In the genomic region with DNA sequence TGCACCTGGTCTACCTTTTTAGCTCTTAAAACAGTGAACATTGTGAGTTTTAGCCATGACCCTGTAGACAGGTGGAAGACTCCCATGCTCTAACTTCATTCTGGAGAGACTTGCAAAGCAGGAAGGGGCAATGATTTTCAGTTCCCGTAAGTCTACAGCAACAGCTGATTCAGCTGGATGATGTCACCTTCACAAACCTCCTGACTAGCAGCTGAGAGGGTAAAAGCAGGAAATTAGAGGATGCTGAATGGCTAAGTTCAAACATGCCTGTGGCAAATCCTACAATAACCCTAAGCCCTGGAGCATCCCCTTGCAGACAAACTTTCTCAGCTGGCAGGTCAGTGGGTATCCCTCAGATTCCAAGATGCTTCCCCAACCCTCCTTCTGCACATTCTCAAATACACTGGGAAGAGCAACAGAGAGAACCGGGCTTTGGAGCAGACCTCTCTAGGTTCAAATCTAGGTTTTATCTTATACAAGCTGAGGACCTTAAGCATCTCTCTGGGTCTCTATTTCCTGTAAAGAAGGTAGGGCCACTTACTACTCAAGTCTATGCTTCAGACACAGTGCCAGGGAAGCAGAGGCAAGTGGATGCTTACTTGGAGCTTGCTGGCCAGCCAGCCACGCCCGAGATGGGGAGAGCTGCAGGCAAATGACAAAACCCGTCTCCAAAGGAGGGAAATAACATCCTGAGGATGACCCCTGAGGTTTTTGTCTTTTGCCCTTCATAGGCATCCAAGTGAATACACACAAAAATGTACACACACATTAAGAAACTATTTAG, we compare ENCODE assay signal across 9 mouse cellular contexts. TPM values are rescaled to one million over a fixed set of nuclear protein-coding genes. Genes with fewer than 3 reads are reported as not detected.
A peak's percentile ranks its signal among the peaks of the same experiment; 100 is the strongest.
DNase-seq lines count a peak whose midpoint lies in the region; ATAC-seq and TF ChIP-seq lines count a peak whose summit lies in the region.
"Had no signal": no experiment of that assay in that cellular context is flagged by ENCODE, and none has a peak within 500 bp of the region (broad histone marks: within the 10 kb centered on the region; RNA-seq: fewer than 3 reads in every experiment).

No protein-coding gene starts in this region.

- H3K9ac ChIP-seq in heart, embryonic 11.5 days (ENCODE audit: low read depth, low read length), result 0 out of 2 replicates have a peak overlapping the region, but pooled peaks have one; percentile 10
- peak overlapping the region; percentile 64 for H3K9ac ChIP-seq in liver, embryonic 12.5 days
- H3K9ac ChIP-seq: midbrain, embryonic 13.5 days had no signal

- 58% methylated on average over 5 of the region's 5 CpGs for WGBS in heart, embryonic 11.5 days (ENCODE audit: insufficient replicate concordance)
- WGBS in bone marrow, adult 2 months, result 67% methylated on average over 5 of the region's 5 CpGs
- 65% methylated on average over 5 of the region's 5 CpGs for WGBS in liver, embryonic 12.5 days (ENCODE audit: insufficient replicate concordance)

- no peak overlapping the region; the same call in 1 of the 2 replicates for H3K4me2 ChIP-seq in heart, embryonic 11.5 days
- H3K4me2 ChIP-seq in liver, embryonic 12.5 days, result peak overlapping the region; percentile 64
- H3K4me2 ChIP-seq: midbrain, embryonic 13.5 days had no signal

- H3K27me3 ChIP-seq in heart, embryonic 11.5 days (ENCODE audit: control insufficient read depth, insufficient read depth, low read length), result no peaks in the 10 kb centered on the region
- no peaks in the 10 kb centered on the region for H3K27me3 ChIP-seq in liver, embryonic 12.5 days (replicated peaks)
- H3K27me3 ChIP-seq: midbrain, embryonic 13.5 days had no signal

- DNase-seq in heart, postnatal 4 days, result no peak
- DNase-seq in B cell, adult 2 months, result peak; percentile 41 to 45
- DNase-seq in gastrocnemius, postnatal 10 days, result no peak
- DNase-seq in layer of hippocampus, postnatal 36 days, result no peak

- H3K4me1 ChIP-seq in heart, embryonic 11.5 days (ENCODE audit: control insufficient read depth, insufficient read depth, low read length), result peaks cover 47% of the 10 kb centered on the region
- peaks cover 11% of the 10 kb centered on the region for H3K4me1 ChIP-seq in bone marrow, adult 2 months (ENCODE audit: control insufficient read depth, insufficient read depth, low read length)
- peaks cover 97% of the 10 kb centered on the region for H3K4me1 ChIP-seq in liver, embryonic 12.5 days

- ATAC-seq in heart, embryonic 11.5 days (replicated peaks; ENCODE audit: insufficient number of reproducible peaks, low FRiP score, low TSS enrichment), result no peak
- ATAC-seq in liver, embryonic 12.5 days, result no peak
- no peak for ATAC-seq in megakaryocyte progenitor cell, adult 5-6 weeks (replicated peaks; ENCODE audit: poor library complexity)
- ATAC-seq: midbrain, embryonic 13.5 days had no signal

- peak overlapping the region; percentile 78; the same call in 1 of the 2 replicates for H3K27ac ChIP-seq in heart, embryonic 11.5 days (ENCODE audit: low read depth, low read length)
- peak overlapping the region; percentile 19; the same call in 1 of the 2 replicates for H3K27ac ChIP-seq in bone marrow, adult 2 months (ENCODE audit: control insufficient read depth, insufficient read depth, low read depth, low read length, poor library complexity)
- peak overlapping the region; percentile 100 for H3K27ac ChIP-seq in liver, embryonic 12.5 days
- H3K27ac ChIP-seq: midbrain, embryonic 13.5 days had no signal

- H3K4me3 ChIP-seq in heart, embryonic 11.5 days (ENCODE audit: low read depth, low read length), result no peak overlapping the region
- H3K4me3 ChIP-seq in bone marrow, adult 2 months (replicated peaks; ENCODE audit: control insufficient read depth, low read depth, low read length), result no peak overlapping the region
- peak overlapping the region; percentile 33 for H3K4me3 ChIP-seq in liver, embryonic 12.5 days
- H3K4me3 ChIP-seq: midbrain, embryonic 13.5 days had no signal

- H3K9me3 ChIP-seq in heart, embryonic 11.5 days (replicated peaks; ENCODE audit: control insufficient read depth, low read length), result no peaks in the 10 kb centered on the region
- no peaks in the 10 kb centered on the region for H3K9me3 ChIP-seq in liver, embryonic 12.5 days (replicated peaks)
- H3K9me3 ChIP-seq: midbrain, embryonic 13.5 days had no signal

- TF ChIP-seq CTCF in bone marrow, adult 2 months (IDR thresholded peaks at IDR 0.05; ENCODE audit: control insufficient read depth, insufficient read depth, low read length), result no peak

- TF ChIP-seq POLR2A in bone marrow, adult 2 months (IDR thresholded peaks at IDR 0.05; ENCODE audit: borderline replicate concordance, control insufficient read depth, low read depth, low read length), result no peak

- H3K36me3 ChIP-seq in heart, embryonic 11.5 days (ENCODE audit: control insufficient read depth, insufficient read depth, low read length), result no peaks in the 10 kb centered on the region
- peaks cover 46% of the 10 kb centered on the region for H3K36me3 ChIP-seq in liver, embryonic 12.5 days

RNA-seq across cellular contexts. Expression of a gene that starts 21.2 kb away (rescaled TPM):
- 69.8 and 73.1 TPM in 2 replicates for polyA plus RNA-seq in heart, embryonic 11.5 days (2014; fragmentation: Nextera tagmentation; extraction: Ambion mirVana)
- 10 to 100 TPM; 39.0 to 45.0 TPM for total RNA-seq in heart, postnatal 4 days (2021)
- 97.4 and 124 TPM in 2 replicates for polyA plus RNA-seq in bone marrow, adult 2 months (2011; ENCODE audit: insufficient read depth, insufficient read length, low replicate concordance, missing spikeins)
- polyA plus RNA-seq in liver, embryonic 12.5 days (2016; fragmentation: Nextera tagmentation; extraction: Ambion mirVana), result 127 and 137 TPM in 2 replicates
- 8.1 and 10.2 TPM in 2 replicates for total RNA-seq in megakaryocyte progenitor cell, adult 5-6 weeks (2015)
- total RNA-seq in megakaryocyte progenitor cell, adult 5-6 weeks (2017), result 13.5 and 18.4 TPM in 2 replicates
- 10 to 100 TPM; 19.6 to 21.4 TPM for total RNA-seq in gastrocnemius, postnatal 10 days (2021)
- 100 to 1,000 TPM; 116 to 141 TPM for total RNA-seq in layer of hippocampus, postnatal 36 days (2021)

RNA-seq across cellular contexts. Expression of a gene that starts 37.4 kb away (rescaled TPM):
- 81.0 and 88.3 TPM in 2 replicates for polyA plus RNA-seq in heart, embryonic 11.5 days (2014; fragmentation: Nextera tagmentation; extraction: Ambion mirVana)
- total RNA-seq in heart, postnatal 4 days (2021), result 10 to 100 TPM; 42.4 to 51.9 TPM
- polyA plus RNA-seq in bone marrow, adult 2 months (2011; ENCODE audit: insufficient read depth, insufficient read length, low replicate concordance, missing spikeins), result 57.0 and 74.1 TPM in 2 replicates
- 88.0 and 89.9 TPM in 2 replicates for polyA plus RNA-seq in liver, embryonic 12.5 days (2016; fragmentation: Nextera tagmentation; extraction: Ambion mirVana)
- 104 and 111 TPM in 2 replicates for total RNA-seq in megakaryocyte progenitor cell, adult 5-6 weeks (2015)
- total RNA-seq in megakaryocyte progenitor cell, adult 5-6 weeks (2017), result 112 and 114 TPM in 2 replicates
- total RNA-seq in gastrocnemius, postnatal 10 days (2021), result 10 to 100 TPM; 10.4 to 12.8 TPM
- 1 to 10 TPM; 2.0 to 3.1 TPM for total RNA-seq in layer of hippocampus, postnatal 36 days (2021)

RNA-seq across cellular contexts. Expression of a gene that starts 56.4 kb away (rescaled TPM):
- polyA plus RNA-seq in heart, embryonic 11.5 days (2014; fragmentation: Nextera tagmentation; extraction: Ambion mirVana), result 22.4 and 22.5 TPM in 2 replicates
- total RNA-seq in heart, postnatal 4 days (2021), result 10 to 100 TPM; 13.7 to 15.1 TPM
- polyA plus RNA-seq in bone marrow, adult 2 months (2011; ENCODE audit: insufficient read depth, insufficient read length, low replicate concordance, missing spikeins), result 1.4 TPM in 1 of 2 replicates, not detected in the other
- polyA plus RNA-seq in liver, embryonic 12.5 days (2016; fragmentation: Nextera tagmentation; extraction: Ambion mirVana), result 2.5 and 3.4 TPM in 2 replicates
- total RNA-seq in megakaryocyte progenitor cell, adult 5-6 weeks (2015), result 1.4 and 1.5 TPM in 2 replicates
- total RNA-seq in megakaryocyte progenitor cell, adult 5-6 weeks (2017), result 1.8 TPM in 1 of 2 replicates, not detected in the other
- total RNA-seq in gastrocnemius, postnatal 10 days (2021), result 1 to 10 TPM; 5.6 to 6.9 TPM
- total RNA-seq in layer of hippocampus, postnatal 36 days (2021), result 1 to 10 TPM; 1.7 to 2.7 TPM

Comparison
In these comparisons a context has a peak if more than half of its experiments do, and no peak if none do; other contexts are left out.
1. H3K27ac ChIP-seq: peak in every context shown above with its lines; median percentile 100 in liver, embryonic 12.5 days; 78 in heart, embryonic 11.5 days; 19 in bone marrow, adult 2 months.
2. DNase-seq: peak in B cell, adult 2 months (2 of 2); none in heart, postnatal 4 days (single experiment), gastrocnemius, postnatal 10 days (single experiment) and layer of hippocampus, postnatal 36 days (0 of 2).